Mouse (Mus musculus) frontal cortex, postnatal 25 days (tissue): ENCODE data around the gene Col27a1.
A peak's percentile ranks its signal among the peaks of the same experiment; 100 is the strongest.

Source experiments
- DNase-seq, 2 experiments: peaks; one replicate each; pipeline ENCODE4 v3.0.0; 2022; ENCODE audit warnings: low spot score in 2 of 2

The Col27a1 gene

GRCm38 (mm10) chr4:63225373-63225772 is 11.6 kb downstream of the Col27a1 start:
- no peak for DNase-seq

GRCm38 (mm10) chr4:63226164-63226882 is 12.5 kb downstream of the Col27a1 start:
- DNase-seq, result no peak

- DNase-seq, result no peak
Observed at GRCm38 (mm10) chr4:63226883-63227235, 13.1 kb downstream of the Col27a1 start.

- peak in 1 of 2 experiments; percentile 43 for DNase-seq
Observed at GRCm38 (mm10) chr4:63228943-63229342, 15.1 kb downstream of the Col27a1 start.

GRCm38 (mm10) chr4:63229991-63230581 is 16.3 kb downstream of the Col27a1 start:
- no peak for DNase-seq

- DNase-seq, result no peak
Observed at GRCm38 (mm10) chr4:63231121-63231520, 17.3 kb downstream of the Col27a1 start.

- DNase-seq, result no peak
Observed at GRCm38 (mm10) chr4:63232542-63233020, 18.8 kb downstream of the Col27a1 start.

- no peak for DNase-seq
Observed at GRCm38 (mm10) chr4:63233557-63234452, 20.0 kb downstream of the Col27a1 start.

GRCm38 (mm10) chr4:63234852-63235251 is 21.0 kb downstream of the Col27a1 start:
- no peak for DNase-seq

GRCm38 (mm10) chr4:63236235-63236634 is 22.4 kb downstream of the Col27a1 start:
- DNase-seq, result no peak

- DNase-seq, result no peak
Observed at GRCm38 (mm10) chr4:63237225-63237624, 23.4 kb downstream of the Col27a1 start.

- DNase-seq, result no peak
Observed at GRCm38 (mm10) chr4:63238141-63238540, 24.3 kb downstream of the Col27a1 start.

- DNase-seq, result no peak
Observed at GRCm38 (mm10) chr4:63238722-63239121, 24.9 kb downstream of the Col27a1 start.

- DNase-seq, result no peak
Observed at GRCm38 (mm10) chr4:63241031-63241430, 27.2 kb downstream of the Col27a1 start.

- DNase-seq, result no peak
Observed at GRCm38 (mm10) chr4:63247991-63248390, 34.2 kb downstream of the Col27a1 start.

GRCm38 (mm10) chr4:63248951-63249350 is 35.1 kb downstream of the Col27a1 start:
- no peak for DNase-seq

- no peak for DNase-seq
Observed at GRCm38 (mm10) chr4:63251760-63252159, 38.0 kb downstream of the Col27a1 start.

- DNase-seq, result no peak
Observed at GRCm38 (mm10) chr4:63253716-63254115, 39.9 kb downstream of the Col27a1 start.

- DNase-seq, result no peak
Observed at GRCm38 (mm10) chr4:63254151-63254550, 40.3 kb downstream of the Col27a1 start.

- no peak for DNase-seq
Observed at GRCm38 (mm10) chr4:63256371-63256770, 42.6 kb downstream of the Col27a1 start.

GRCm38 (mm10) chr4:63257346-63257745 is 43.5 kb downstream of the Col27a1 start:
- DNase-seq, result no peak

GRCm38 (mm10) chr4:63258096-63258495 is 44.3 kb downstream of the Col27a1 start:
- no peak for DNase-seq
